Mouse (Mus musculus): ENCODE measurements around the gene Mast1. TPM values are rescaled to one million over a fixed set of nuclear protein-coding genes. Genes with fewer than 3 reads are reported as not detected.

The Mast1 gene
- under 1 TPM in 1 of 2 experiments, not detected in 1; 0.07 TPM for total RNA-seq (2021)

DNA sequence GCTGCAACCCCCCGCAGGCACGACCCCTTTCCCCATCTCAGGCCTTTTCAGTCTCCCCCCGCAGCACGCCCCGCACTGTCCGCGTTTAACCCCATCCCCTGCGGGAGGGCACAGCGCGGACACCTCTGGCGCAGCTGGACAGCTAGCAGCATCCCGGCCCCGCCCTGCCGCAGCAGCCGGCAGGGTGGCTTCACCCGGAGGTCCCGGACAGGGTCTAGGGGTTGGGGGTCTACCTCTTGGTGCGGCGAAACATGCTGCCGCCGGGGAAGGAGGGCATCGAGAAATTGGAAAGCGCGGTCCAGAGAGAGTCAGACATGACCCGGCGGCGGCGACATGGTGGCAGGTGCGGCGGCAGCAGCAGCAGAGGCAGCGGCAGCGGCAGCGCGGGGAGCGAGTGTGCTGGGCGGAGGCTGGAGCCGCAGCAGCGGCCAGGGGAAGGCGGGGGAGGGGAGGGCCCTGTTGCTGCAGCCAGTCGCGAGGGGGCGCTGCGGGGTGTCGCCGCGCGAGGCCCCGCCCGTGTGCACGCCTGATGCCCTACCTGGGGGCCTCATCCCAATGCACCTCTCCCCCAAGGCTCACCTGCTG, at the start of gene Mast1:
Mast1 (minus strand) TSS at position 398 of the 585 bp plus-strand sequence.
- DNase-seq, result peak; percentile 47 to 63
- intact Hi-C loops (cut with DNase I), result no loop called here

DNA sequence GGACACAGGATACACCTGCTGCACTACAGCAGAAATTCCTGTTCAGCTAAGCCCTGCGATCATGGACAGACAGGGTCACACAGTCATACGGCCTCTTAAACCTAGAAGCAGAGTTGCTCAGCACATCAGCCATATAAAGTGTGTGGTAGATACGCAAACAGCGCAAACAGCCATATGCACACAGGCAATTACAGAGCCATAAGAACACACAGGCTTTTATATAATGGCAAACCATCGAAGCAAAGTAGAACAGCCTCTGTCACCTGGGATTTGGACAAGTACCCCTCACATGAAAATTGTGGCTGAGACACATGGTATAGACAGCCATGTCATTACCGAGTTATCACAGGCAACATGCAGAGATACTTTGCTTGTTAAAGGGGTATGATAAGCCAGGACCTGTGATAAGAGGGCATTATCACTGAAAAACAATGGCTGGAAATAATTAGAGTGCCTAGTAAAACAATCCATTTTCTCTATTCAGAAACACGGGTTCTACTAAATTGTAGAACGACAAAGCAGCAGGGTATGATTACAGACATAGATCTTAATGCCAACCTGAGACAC, 49.3 kb upstream of the Mast1 start:
- intact Hi-C loops (cut with DNase I), result no loop called here
- no peak for DNase-seq

GRCm38 (mm10) chr8:84985684-84986378, 48.7 kb upstream of the Mast1 start:
- peak; percentile 91 for DNase-seq
- intact Hi-C loops (cut with DNase I), result no loop called here

GRCm38 (mm10) chr8:84985049-84985683, 48.0 kb upstream of the Mast1 start:
- no peak for DNase-seq
- intact Hi-C loops (cut with DNase I), result no loop called here

- no peak for DNase-seq
- intact Hi-C loops (cut with DNase I), result no loop called here
Measured at GRCm38 (mm10) chr8:84984294-84985048, 47.3 kb upstream of the Mast1 start.

DNA sequence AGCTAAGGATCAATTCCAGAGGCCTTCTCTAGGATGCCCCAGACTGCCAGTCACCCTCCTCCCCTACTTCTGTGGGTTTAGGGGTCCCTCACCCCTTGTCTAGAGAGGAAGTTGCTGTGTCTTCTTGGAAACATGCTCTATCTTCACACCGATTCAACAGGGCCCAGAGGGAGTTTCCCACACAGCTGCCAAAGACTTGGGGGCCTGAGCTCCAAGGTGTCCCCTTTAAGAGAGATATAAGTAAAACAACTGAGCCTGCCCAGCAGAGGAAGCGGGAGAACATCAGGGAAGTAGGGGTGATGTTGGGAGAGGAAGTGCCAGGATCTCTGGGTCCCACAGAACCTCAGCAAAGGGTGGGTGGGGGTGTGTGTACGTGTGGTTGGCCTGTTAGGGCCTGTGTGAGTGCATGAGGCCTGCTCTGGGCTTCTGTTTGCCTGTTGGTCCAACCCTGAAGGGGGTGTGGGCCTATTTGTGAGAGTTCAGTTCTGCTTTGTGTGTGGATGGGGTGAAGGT, 45.4 kb upstream of the Mast1 start:
- intact Hi-C loops (cut with DNase I), result no loop called here
- DNase-seq, result no peak

- intact Hi-C loops (cut with DNase I), result no loop called here
- no peak for DNase-seq
Measured at GRCm38 (mm10) chr8:84981644-84982498, 44.7 kb upstream of the Mast1 start.

DNA sequence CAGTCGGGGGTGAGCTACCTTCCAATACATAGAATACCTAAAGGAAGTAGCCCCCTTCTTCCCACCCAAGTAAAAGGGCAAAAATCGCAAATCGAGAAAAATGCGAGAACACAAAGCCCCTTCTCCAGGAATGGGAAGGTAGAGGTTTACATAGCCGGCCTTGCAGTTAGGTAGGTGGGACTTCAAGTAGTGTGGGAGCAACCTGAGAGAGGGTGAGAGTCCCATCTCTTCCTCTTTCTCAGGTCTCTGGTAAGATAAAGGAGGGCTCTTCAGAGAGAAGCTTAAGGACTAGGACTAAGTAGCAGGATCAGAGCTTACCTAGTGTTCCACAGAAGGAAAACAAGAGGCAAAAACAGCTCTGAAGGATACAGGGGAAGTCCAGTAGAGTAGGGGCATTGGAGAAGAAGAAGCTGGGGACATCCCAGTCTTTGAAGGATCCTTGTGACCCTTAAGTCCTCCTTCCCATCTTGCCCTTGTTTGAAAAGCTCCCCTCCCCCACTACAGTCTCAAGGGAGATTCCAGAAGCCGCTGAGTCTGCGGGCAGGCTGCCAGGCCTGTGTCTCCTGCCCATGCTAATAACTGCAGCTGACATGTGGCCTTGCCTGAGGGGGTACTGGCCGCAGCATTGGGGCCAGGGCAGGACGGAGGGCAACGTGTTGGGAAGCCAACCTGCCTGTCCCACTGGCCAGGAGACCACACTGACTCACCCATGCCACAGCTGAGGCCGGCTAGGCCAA, 43.6 kb upstream of the Mast1 start:
- DNase-seq, result peak; percentile 87 to 88
- intact Hi-C loops (cut with DNase I), result no loop called here

DNA sequence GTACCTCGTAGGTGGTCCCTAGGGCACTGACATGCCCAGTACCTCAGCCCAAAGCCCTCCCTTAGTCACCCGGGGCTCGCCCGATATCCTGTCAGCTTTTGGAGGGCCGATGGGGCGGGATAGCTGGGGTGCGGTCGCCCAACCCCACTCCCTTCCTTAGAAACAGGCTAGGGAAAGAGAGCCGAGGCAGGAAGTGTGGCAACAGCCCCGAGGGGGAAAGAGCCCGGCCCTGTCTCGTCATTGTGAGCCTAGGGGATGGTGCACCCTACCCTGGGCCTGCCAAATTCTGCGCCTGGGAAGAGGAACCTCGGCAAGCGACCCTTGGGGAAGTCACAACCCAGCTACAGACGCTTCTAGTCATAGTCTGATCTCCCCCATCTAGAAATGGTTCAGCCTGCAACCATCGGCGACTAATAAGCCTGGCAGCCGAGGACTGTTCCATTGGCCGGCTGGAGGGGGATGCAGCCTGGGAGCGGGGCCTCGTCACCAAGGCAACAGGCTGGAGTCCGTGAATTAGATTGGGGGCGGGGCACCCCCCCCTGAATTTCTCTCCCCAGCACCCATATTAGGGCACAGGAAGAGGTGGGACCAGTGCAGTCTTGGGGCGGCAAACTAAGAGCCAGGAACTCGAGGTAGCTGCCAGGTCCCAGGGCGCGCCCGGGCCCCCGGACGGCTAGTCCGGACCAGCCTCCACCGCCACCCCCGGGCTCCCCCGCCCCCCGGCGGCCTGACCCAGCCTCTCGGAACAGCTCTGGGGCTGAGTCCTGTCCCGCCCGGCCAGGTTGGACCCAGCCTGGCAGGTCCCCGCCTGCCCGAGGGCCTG, 42.7 kb upstream of the Mast1 start:
- DNase-seq, result peak; percentile 93 to 95
- intact Hi-C loops (cut with DNase I), result loop anchor here (5.0 kb wide), 1 partner anchor 318 kb away; the partner anchor contains the start of gene Ier2

DNA sequence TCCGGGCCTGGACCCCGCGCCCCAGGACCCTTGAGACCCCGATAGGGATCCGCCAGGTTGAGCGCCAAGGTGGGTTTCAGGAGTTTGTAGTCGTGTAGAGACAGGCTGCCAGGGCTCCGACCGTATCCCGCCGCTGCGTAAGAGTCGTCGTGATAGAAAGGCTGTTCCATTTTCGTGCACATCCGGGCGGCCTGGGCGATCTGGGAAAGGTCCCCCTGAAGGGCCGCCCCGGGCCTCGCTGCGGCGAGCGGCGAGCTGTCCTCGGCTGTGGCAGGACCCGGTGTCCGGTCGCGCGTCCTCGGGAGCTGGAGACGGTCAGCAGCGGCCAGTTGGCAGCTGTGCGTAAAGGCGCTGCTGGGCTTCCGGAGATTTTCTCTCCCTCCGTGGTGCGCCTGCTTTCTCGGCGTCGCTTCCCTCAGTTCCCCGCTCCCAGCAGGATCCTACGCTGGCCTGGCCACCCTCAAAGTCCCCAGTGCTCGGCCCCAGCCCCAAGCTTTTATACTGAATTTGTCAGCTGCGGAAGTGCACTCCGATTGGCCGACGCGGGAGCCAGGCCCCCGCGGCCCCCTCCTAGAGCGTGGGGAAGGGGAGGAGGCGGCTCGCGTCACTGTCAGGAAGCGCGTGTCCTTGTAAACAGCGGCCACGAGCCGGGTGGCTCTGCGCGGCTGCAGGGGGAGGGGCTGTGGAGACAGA, 41.2 kb upstream of the Mast1 start, which contains the start of gene Junb:
Junb (minus strand) TSS at position 471 of the 693 bp plus-strand sequence.
- peak; percentile 96 for DNase-seq
- intact Hi-C loops (cut with DNase I), result loop anchor here (5.0 kb wide), 1 partner anchor 316 kb away; the partner anchor contains the start of gene Ier2

DNA sequence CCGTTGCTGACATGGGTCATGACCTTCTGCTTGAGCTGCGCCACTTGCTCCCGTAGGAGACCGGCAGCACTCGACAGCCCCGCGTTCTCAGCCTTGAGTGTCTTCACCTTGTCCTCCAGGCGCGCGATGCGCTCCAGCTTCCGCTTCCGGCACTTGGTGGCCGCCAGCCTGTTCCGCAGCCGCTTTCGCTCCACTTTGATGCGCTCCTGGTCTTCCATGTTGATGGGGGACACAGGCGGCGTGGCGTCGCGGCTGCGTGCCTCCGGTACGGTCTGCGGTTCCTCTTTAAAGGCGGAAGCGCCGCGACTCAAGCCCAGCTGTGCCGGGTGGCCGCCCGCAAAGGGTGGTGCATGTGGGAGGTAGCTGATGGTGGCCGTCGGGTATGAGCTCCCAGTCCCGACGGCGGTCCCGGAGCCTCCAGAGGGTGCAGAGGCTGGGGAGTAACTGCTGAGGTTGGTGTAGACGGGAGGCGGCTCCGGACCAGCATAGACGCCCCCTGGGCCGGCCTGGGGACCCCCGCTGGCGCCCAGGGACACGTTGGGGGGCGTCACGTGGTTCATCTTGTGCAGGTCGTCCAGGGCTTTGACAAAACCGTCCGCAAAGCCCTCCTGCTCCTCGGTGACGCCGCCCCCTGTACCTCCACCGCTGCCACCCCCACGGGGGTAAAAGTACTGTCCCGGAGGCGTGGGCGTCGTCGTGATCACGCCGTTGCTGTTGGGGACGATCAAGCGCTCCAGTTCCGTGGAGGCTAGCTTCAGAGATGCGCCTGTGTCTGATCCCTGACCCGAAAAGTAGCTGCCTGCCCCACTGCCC, 40.5 kb upstream of the Mast1 start:
- peak; percentile 76 to 79 for DNase-seq
- intact Hi-C loops (cut with DNase I), result loop anchor here (5.0 kb wide), 1 partner anchor 315 kb away; the partner anchor contains the start of gene Ier2

DNA sequence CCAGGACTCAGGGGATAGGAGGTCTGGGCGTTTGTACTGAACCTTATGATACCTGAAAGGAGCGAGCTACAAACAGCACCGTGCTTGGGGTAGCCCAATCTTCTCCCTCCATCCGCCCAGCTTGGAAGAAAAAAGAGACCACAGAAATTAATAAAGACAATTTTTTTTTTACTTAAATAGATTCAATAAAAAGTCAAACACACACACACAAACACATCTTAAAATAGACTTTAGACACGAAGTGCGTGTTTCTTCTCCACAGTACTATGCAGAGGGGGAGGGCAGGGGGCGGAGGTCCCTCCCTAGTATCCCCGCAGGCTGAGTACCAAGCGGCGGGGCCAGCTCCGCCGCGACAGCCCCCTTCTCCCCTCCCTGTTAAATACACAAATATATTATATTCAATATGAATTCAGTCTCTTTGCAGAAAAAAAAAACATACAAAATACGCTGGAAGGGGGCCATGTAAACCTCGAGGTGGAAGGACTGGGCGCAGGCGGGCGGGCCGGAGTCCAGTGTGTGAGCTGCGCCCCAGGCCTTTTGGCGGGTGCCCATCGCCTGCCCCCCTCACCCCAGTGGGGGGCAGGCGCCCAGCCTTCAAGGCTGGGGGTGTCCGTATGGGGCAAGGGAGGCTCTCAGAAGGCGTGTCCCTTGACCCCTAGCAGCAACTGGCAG, 39.7 kb upstream of the Mast1 start:
- intact Hi-C loops (cut with DNase I), result loop anchor here (5.0 kb wide), 1 partner anchor 315 kb away; the partner anchor contains the start of gene Ier2
- peak in 1 of 2 experiments; percentile 47 for DNase-seq

DNA sequence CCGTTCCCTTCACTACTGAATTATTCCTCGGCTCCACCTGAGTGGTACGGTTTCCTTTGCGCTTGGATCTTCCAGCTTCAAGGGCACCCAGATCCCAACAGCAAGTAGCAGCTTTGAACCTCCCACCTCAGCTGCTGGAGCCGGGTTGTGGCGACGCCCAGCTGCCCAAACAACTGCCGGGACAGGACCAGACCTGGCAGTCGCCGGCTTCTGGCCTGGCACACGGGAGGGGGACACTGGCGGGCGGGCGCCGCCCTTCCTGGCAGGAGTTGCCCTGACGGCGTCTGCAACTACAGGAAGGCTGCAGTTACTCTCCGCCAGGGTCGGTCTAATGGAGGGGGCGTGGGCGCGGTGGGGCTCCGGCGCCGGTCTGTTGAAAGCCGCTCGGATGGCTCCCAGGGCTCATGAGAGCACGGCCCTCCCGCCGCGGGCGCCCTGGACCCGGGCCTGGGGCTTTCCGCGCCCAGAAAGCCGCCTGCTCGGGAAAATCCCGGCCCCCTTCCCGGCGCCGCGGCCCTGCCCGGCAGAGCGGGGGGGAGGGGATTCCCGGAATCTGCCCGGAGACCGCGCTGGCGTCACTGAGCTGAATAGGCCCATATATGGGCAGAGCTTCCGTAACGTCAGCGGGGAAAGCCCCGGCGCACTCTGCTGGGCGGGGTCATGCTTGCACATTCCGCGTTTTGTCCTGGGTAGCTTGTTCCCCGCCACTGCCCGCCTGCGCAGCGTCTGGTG, 39.0 kb upstream of the Mast1 start:
- intact Hi-C loops (cut with DNase I), result loop anchor here (5.0 kb wide), 1 partner anchor 314 kb away; the partner anchor contains the start of gene Ier2
- peak; percentile 98 for DNase-seq

GRCm38 (mm10) chr8:84975434-84975833, 38.3 kb upstream of the Mast1 start:
- intact Hi-C loops (cut with DNase I), result loop anchor here (2.0 to 5.0 kb wide), 2 partner anchors 49 to 313 kb away; partner anchors contain the start of genes Asna1 and Ier2
- peak; percentile 69 to 82 for DNase-seq
